Mouse (Mus musculus) heart, adult 8-10 months (tissue): ENCODE measurements around the gene Dlg2. TPM values are rescaled to one million over a fixed set of nuclear protein-coding genes. Genes with fewer than 3 reads are reported as not detected.
A peak's percentile ranks its signal among the peaks of the same experiment; 100 is the strongest.

ENCODE experiments used
- DNase-seq: peaks from one replicate; pipeline ENCODE4 v3.0.0; 2022; ENCODE audit warnings: low spot score
- total RNA-seq, 4 experiments: library from RNA; stranded (reverse); gene quantifications; 2 replicates each; pipeline ENCODE4 v1.2.4; 2022

Dlg2 gene
- total RNA-seq, 4 experiments from 2014 or later, result 2.0 to 2.8 (median 2.3) TPM

DNA sequence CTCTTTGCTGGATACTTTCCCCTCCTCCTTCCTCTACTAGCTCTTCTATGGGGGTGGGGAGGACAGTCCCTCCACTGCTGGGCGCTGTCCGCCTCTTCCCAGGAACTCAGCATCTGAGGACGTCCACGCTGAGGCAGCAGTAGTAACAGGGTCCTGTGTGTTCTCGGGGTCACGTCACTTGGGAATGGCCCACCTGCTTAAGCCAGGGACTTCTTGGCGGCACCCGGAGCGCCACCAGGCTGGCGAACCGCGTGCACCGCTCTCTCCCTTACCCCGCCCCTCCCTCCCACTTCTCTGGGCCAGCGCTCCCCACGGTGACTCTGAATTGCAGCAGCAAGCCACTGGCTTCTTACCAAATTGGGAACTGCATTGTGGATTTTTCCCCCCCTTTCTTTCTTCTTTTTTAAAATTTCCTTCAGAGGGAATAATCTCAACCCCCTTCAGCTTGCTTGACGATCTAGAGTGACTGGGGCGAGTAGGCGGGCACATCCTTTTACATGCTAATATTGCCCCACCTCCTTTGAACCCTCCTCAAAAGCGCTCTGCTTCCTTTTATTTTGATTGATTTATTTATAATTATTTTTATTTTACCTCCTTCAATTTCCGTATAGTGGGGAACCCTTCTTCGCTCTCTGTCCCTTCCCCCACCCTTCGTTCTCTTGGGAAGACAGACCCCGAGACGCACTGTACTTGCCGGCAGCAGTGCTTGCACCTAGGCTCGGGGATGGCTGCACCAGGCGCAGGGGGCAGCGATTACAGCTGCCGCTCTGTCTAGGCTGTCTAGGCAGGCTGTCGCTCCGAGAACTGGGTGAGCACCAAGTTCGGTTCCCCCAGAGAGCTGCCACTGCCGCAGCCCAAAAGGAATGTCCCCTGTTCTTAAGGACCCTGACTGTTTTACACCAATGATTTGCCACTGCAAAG lies 785.8 kb downstream of the Dlg2 start:
- DNase-seq, result no peak

GRCm38 (mm10) chr7:91262998-91263397 lies 786.5 kb downstream of the Dlg2 start:
- DNase-seq, result no peak

- no peak for DNase-seq
These were observed 791.3 kb downstream of the Dlg2 start for GRCm38 (mm10) chr7:91267764-91268163.

GRCm38 (mm10) chr7:91284167-91284566 lies 807.7 kb downstream of the Dlg2 start:
- DNase-seq, result no peak

GRCm38 (mm10) chr7:91288324-91288723 lies 811.9 kb downstream of the Dlg2 start:
- no peak for DNase-seq

GRCm38 (mm10) chr7:91296127-91296526 lies 819.7 kb downstream of the Dlg2 start:
- DNase-seq, result no peak

DNA sequence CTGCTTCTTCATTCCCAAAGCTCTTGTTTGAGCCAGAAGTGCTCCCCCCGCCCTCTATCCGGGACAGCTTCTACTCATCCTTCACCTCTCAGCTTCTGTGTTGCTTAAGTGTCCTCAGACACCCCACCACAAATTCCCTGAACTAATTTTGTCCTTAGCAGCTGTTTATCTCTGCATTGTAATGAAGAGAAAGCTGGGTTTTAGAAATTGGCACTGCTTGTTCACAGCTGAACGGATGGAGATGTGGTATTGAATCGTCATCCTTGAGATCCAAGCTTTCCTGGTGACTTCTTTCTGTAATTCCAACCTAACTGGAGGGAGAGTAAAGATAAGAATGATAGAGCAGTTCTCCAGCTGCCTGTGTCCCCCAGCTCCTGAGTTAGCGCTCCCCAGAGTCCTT lies 834.7 kb downstream of the Dlg2 start:
- no peak for DNase-seq

DNA sequence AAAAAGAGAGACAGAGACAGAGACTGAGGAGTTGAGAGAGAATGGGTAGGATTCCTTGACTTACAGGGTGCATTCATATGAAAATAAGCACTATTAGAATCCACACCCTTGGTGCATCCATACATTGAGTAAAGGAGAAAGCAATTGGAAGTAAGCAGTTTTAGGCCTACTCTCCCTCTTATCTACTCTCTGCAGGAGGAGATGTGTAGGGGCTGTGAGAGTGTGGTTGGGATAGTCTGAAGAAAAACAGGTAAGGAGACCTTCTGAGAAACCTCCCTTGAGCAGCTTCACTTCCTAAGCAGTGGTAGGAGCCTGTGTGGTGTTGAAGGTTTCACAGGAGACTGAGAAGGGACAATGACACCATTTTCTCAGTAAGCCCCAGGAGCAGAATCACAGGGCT lies 868.6 kb downstream of the Dlg2 start:
- DNase-seq, result no peak

DNA sequence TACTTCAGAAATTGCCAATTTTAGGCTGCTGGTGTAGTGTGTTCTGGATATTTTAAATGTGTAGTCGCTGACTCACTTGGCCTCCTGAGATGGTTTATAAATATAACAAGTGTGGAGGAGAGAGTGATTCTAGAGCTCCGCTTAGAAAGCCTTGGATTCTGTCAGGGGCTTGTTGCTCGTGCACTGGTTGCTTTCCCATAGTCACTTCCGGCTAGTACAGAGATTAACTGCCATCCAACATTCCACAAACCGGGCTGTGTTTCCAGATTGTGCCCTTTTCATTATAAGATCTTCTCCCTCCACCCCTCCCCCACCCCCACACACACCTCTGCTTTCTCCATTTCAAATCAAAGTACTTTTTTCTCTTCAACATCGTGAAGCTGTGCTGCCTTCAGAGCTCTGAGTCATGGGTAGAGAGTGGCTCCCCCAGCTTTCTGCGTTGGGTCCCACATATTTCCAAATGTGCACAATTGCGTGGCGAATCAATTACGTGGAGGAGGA lies 893.4 kb downstream of the Dlg2 start:
- DNase-seq, result no peak

DNA sequence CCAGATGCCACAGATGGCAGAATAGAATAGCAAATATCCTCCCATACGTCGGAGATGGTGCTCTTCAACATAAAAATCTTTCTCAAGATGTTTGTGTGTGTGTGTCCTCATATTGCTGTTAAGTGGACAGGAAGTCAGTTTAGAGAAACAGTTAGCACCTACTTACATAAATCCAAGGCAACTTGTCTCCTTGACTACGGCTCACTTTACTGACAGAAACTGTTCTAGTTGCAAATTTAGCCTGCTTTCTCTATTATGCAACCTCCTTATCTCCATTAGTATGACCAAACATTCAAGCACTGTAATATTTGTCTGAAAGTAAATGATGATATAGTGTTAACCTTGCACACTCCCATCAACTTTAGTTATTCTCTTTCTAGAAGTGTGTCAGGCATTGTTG lies 905.8 kb downstream of the Dlg2 start:
- no peak for DNase-seq

DNA sequence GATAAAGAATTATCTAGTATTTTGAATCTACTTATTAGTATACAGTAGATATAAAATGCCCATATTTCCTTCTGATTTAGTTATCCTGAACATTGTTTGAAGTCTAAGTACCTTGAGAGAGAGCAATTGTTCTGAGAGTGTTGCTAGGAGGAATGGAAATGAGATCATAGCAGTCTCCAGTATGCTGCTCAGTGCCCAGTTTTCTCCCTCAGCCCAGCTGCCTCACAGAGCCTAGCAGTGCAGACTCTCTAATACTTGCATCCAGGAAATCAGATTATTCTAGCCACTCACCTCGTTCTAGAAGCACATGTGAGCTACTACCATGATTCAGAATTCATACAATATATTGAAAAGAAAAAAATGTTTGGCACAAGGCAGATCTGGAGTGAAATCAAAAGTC lies 907.4 kb downstream of the Dlg2 start:
- no peak for DNase-seq

DNA sequence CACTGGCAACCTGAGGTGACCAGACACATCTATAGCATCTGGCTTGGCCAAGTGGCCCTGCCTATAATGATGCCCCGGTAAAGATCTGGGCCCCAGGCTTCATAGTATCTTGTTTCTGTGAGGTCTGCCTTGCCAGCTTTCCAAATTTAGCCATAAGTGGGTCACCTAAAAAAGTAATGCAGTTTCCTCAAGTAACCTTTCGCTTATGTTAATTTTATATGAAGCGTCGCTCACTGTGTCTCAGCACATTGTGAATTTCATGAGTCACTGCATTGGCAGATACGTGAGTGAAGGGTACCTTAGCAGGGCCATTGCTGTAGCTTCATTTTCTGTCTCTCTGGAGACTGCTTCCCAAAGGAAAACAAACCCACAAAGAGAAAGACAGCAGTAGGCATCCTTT lies 912.8 kb downstream of the Dlg2 start:
- no peak for DNase-seq

DNA sequence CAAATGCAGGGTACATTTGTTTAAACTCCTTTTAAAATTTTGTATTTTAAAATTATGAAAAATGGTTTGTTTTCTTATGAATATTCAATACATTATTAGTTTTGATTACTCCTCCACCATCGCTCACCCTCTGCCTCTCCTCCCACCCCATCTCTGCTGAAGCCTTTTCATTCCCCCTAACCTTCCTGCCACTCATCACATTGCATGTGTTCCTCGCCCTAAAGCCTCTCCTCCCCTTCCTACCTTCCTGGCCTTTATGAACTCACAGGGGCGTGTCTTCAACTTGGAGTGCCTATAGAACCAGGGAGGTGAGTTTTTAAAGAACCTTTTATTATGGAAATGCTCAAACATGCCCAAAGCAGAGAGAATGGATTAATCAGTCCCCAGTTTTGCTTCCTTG lies 921.4 kb downstream of the Dlg2 start:
- DNase-seq, result no peak

DNA sequence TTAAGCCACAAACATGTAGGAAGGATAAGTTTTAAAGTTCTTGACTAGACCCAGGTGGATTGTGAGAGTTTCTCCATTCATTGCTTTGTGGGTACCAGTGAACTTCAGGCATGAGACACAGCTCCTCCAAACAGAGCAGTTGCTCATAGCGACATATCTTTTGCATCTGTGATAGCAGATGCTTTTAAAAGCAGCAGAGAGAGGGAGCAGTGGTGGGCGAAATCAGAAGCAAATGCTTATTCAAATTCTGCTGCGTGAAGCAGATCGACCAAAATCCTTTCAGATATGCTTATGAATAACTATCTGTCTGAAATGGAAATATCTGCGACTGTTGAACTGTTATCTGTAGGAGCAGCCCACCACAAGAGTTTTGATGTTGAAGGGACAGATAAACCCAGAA lies 935.6 kb downstream of the Dlg2 start:
- DNase-seq, result no peak

- no peak for DNase-seq
These were observed 937.7 kb downstream of the Dlg2 start for GRCm38 (mm10) chr7:91414150-91414549.

- DNase-seq, result no peak
These were observed 938.3 kb downstream of the Dlg2 start for GRCm38 (mm10) chr7:91414749-91415148.

- no peak for DNase-seq
These were observed 943.7 kb downstream of the Dlg2 start for GRCm38 (mm10) chr7:91420215-91420614.

DNA sequence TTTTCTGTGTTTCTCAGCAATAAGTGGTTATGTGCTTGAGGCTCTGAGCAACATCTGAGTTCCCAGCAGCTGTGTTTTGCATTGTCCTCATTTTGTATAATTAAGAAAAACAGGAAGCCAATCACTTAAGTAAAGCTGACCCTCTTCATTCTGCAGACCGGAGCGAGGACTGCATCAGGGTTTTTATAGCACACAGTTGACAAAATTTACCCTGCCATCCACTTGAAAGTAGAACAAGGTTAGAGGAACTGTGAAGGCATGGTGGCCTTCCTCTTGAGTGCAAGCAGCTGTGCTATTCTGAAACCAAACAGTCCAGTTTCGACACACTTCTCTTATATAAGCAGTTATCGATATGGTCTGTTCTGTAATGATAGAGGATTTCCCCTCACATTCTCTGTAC lies 947.3 kb downstream of the Dlg2 start:
- no peak for DNase-seq

- no peak for DNase-seq
These were observed 953.3 kb downstream of the Dlg2 start for GRCm38 (mm10) chr7:91429712-91430275.

GRCm38 (mm10) chr7:91431594-91432240 lies 955.2 kb downstream of the Dlg2 start:
- DNase-seq, result peak; percentile 11

DNA sequence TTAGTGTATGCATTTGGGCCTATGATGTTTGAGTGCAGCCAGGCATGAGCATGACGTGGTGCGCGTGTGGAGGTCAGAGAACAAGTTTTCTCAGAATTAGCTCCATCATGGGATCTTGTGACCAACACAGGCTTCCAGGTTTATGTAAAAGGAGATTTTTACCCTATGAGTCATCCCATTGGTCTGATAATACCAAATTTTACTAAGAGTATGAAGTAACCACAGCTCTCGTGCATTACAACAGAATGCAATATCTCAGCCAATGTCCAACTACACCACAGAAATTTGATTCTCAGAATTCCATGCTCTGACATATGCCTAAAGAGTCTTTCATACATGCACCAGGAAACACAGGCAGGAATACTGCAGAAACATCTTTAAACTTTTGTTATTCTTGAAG lies 956.1 kb downstream of the Dlg2 start:
- no peak for DNase-seq

DNA sequence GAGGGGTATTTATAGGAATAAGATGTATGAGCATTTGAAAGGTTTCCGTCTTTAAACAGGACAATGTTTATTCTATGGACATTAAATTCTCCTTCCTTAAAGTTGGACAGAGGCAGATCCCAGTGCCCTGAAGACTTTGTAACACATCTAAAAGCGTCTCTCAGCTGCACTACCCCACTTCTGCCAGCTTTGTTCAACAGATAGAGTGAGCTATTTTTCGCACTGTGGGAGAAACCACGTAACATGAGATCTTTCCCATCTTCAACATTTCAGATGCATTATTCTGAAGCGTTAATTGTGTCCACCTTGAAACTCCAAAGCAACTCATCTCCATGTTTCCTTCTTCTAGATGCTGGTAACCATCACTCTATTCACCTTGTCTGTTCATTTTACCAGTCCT lies 958.3 kb downstream of the Dlg2 start:
- DNase-seq, result no peak

DNA sequence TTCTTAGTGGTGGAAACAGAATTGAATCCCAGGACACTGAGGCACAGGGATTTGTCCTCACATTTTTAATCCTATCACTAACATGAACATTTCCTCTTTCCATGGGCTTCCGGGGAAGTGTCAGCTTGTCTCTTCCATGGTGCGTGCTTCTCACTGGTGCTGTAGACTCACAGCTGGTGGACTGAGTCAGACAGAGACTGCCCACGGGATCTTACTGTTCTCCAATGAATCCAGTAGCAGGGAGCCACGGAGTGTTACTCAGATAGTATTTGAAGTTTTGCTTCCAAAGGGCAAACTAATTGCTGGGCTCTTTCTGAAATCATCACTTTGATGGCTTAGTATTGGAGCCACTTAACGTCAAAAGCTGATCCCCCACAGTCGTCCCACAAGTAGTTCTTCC lies 963.9 kb downstream of the Dlg2 start:
- DNase-seq, result no peak
